Mouse (Mus musculus) MEL (cell line): ENCODE results near the gene Kcnab1. TPM values are rescaled to one million over a fixed set of nuclear protein-coding genes. Genes with fewer than 3 reads are reported as not detected.

Experiments
- DNase-seq: peaks from one replicate; pipeline ENCODE4 v3.0.0; 2011; ENCODE audit warnings: low read depth, low spot score
- H3K27ac ChIP-seq: 2 replicates; pipeline ENCODE4 v1.5.1; 2012; ENCODE audit warnings: low read depth, mild to moderate bottlenecking, control low read depth, low read length, moderate library complexity; ENCODE audit not compliant: control insufficient read depth
- H3K27me3 ChIP-seq, 2 experiments: fragments of 150-350 bp in 1 of 2; sonication (generic) in 1 of 2; 2 replicates each; pipeline ENCODE4 v1.6.1; 2012; ENCODE audit warnings: low read length in 2 of 2, mild to moderate bottlenecking in 2 of 2, improper control_type of control experiment in 1 of 2, moderate library complexity in 1 of 2; ENCODE audit not compliant: insufficient read depth in 2 of 2, control insufficient read depth in 1 of 2
- H3K36me3 ChIP-seq, 2 experiments: 2 replicates each; pipeline ENCODE4 v1.6.1; 2012 to 2014; ENCODE audit warnings: low read length in 2 of 2, improper control_type of control experiment in 1 of 2, inconsistent platforms in 1 of 2, mild to moderate bottlenecking in 1 of 2; ENCODE audit not compliant: insufficient read depth in 2 of 2, control insufficient read depth in 1 of 2
- H3K4me1 ChIP-seq, 2 experiments: fragments of 150-350 bp in 1 of 2; sonication (generic) in 1 of 2; 2 replicates each; pipeline ENCODE4 v1.6.1; 2012; ENCODE audit warnings: low read length in 2 of 2, improper control_type of control experiment in 1 of 2, mild to moderate bottlenecking in 1 of 2; ENCODE audit not compliant: insufficient read depth in 2 of 2, control insufficient read depth in 1 of 2
- H3K4me3 ChIP-seq, 2 experiments: fragments of 150-350 bp in 1 of 2; sonication (generic) in 1 of 2; 2 replicates each; pipeline ENCODE4 v1.5.1; 2012; ENCODE audit warnings: low read depth in 2 of 2, low read length in 2 of 2, mild to moderate bottlenecking in 2 of 2, moderate library complexity in 2 of 2, control low read depth in 1 of 2, improper control_type of control experiment in 1 of 2; ENCODE audit not compliant: control insufficient read depth in 1 of 2, insufficient read depth in 1 of 2
- H3K79me2 ChIP-seq: 2 replicates; pipeline ENCODE4 v1.6.1; 2012; ENCODE audit warnings: mild to moderate bottlenecking, low read length, moderate library complexity; ENCODE audit not compliant: control insufficient read depth, poor library complexity, insufficient read depth
- H3K9ac ChIP-seq: 2 replicates; pipeline ENCODE4 v1.6.1; 2012; ENCODE audit warnings: low read depth, mild to moderate bottlenecking, control low read depth, low read length, moderate library complexity; ENCODE audit not compliant: control insufficient read depth, poor library complexity, severe bottlenecking
- H3K9me3 ChIP-seq: fragments of 150-350 bp; sonication (generic); replicated peaks from 2 replicates; pipeline ENCODE4 v1.6.1; 2012; ENCODE audit warnings: mild to moderate bottlenecking, low read length, improper control_type of control experiment, moderate library complexity; ENCODE audit not compliant: insufficient read depth
- BHLHE40 ChIP-seq: IDR thresholded peaks from 2 replicates; pipeline ENCODE4 v1.6.1; 2012; ENCODE audit warnings: low read depth, mild to moderate bottlenecking, inconsistent platforms, low read length, improper control_type of control experiment, borderline replicate concordance
- CHD2 ChIP-seq: IDR thresholded peaks from 2 replicates; pipeline ENCODE4 v1.6.1; 2011; ENCODE audit warnings: low read length, improper control_type of control experiment
- ELF1 ChIP-seq: IDR thresholded peaks from 2 replicates; pipeline ENCODE4 v1.6.1; 2014; ENCODE audit warnings: low read depth, mild to moderate bottlenecking, inconsistent platforms, low read length, improper control_type of control experiment, moderate library complexity
- ETS1 ChIP-seq: IDR thresholded peaks from 2 replicates; pipeline ENCODE4 v1.6.1; 2012; ENCODE audit warnings: low read depth, mild to moderate bottlenecking, inconsistent platforms, low read length, improper control_type of control experiment, moderate library complexity
- GABPA ChIP-seq: IDR thresholded peaks from 2 replicates; pipeline ENCODE4 v1.6.1; 2012; ENCODE audit warnings: low read depth, mild to moderate bottlenecking, inconsistent platforms, low read length, improper control_type of control experiment, moderate library complexity
- JUND ChIP-seq: IDR thresholded peaks from 2 replicates; pipeline ENCODE4 v1.6.1; 2011; ENCODE audit warnings: low read depth, mild to moderate bottlenecking, improper control_type of control experiment, low read length
- MEF2A ChIP-seq: IDR thresholded peaks from 2 replicates; pipeline ENCODE4 v1.6.1; 2014; ENCODE audit warnings: low read depth, mild to moderate bottlenecking, inconsistent platforms, low read length, improper control_type of control experiment; ENCODE audit not compliant: poor library complexity, insufficient replicate concordance, severe bottlenecking; ENCODE audit errors: extremely low read depth
- MYB ChIP-seq: IDR thresholded peaks from 2 replicates; pipeline ENCODE4 v1.6.1; 2011; ENCODE audit warnings: mild to moderate bottlenecking, low read depth, low read length, improper control_type of control experiment
- NELFE ChIP-seq: IDR thresholded peaks from 2 replicates; pipeline ENCODE4 v1.6.1; 2011; ENCODE audit warnings: low read depth, low read length, improper control_type of control experiment
- NRF1 ChIP-seq: IDR thresholded peaks from 2 replicates; pipeline ENCODE4 v1.6.1; 2014; ENCODE audit warnings: low read depth, mild to moderate bottlenecking, inconsistent platforms, low read length, improper control_type of control experiment, moderate library complexity; ENCODE audit not compliant: poor library complexity, insufficient read depth, severe bottlenecking
- POLR2A ChIP-seq, 2 experiments: IDR thresholded peaks; 2 replicates each; pipeline ENCODE4 v1.6.1; 2011 to 2012; ENCODE audit warnings: low read length in 2 of 2, mild to moderate bottlenecking in 2 of 2, control low read depth in 1 of 2, improper control_type of control experiment in 1 of 2, low read depth in 1 of 2, moderate library complexity in 1 of 2; ENCODE audit not compliant: control insufficient read depth in 1 of 2, insufficient read depth in 1 of 2, poor library complexity in 1 of 2
- RAD21 ChIP-seq: IDR thresholded peaks from 2 replicates; pipeline ENCODE4 v1.6.1; 2011; ENCODE audit warnings: mild to moderate bottlenecking, low read depth, low read length, improper control_type of control experiment
- TAL1 ChIP-seq: IDR thresholded peaks from 2 replicates; pipeline ENCODE4 v1.6.1; 2012; ENCODE audit warnings: mild to moderate bottlenecking, inconsistent platforms, low read length, moderate library complexity, mixed read lengths
- UBTF ChIP-seq: IDR thresholded peaks from 2 replicates; pipeline ENCODE4 v1.6.1; 2012; ENCODE audit warnings: low read depth, mild to moderate bottlenecking, inconsistent platforms, low read length, improper control_type of control experiment, moderate library complexity, borderline replicate concordance; ENCODE audit not compliant: insufficient read depth
- USF1 ChIP-seq: IDR thresholded peaks from 2 replicates; pipeline ENCODE4 v1.6.1; 2014; ENCODE audit warnings: low read depth, mild to moderate bottlenecking, inconsistent platforms, low read length, improper control_type of control experiment, moderate library complexity
- USF2 ChIP-seq, 2 experiments: IDR thresholded peaks; 2 replicates each; pipeline ENCODE4 v1.6.1; 2011 to 2012; ENCODE audit warnings: improper control_type of control experiment in 2 of 2, low read length in 2 of 2, borderline replicate concordance in 1 of 2, inconsistent platforms in 1 of 2, low read depth in 1 of 2, mild to moderate bottlenecking in 1 of 2; ENCODE audit not compliant: insufficient read depth in 1 of 2
- ZKSCAN1 ChIP-seq: IDR thresholded peaks from 2 replicates; pipeline ENCODE4 v1.6.1; 2012; ENCODE audit warnings: low read depth, mild to moderate bottlenecking, inconsistent platforms, low read length, improper control_type of control experiment, moderate library complexity
- ZNF384 ChIP-seq: IDR thresholded peaks from 2 replicates; pipeline ENCODE4 v1.6.1; 2012; ENCODE audit warnings: low read depth, mild to moderate bottlenecking, inconsistent platforms, low read length, improper control_type of control experiment
- polyA plus RNA-seq, 2 experiments: library from polyadenylated mRNA; stranded (reverse) in 1 of 2; unstranded in 1 of 2; fragments of >175 nt in 1 of 2; fragments of >200 nt in 1 of 2; gene quantifications; 2 replicates each; pipeline versions ENCODE4 v1.2.1 to v1.2.4; 2012; ENCODE audit warnings: low replicate concordance in 2 of 2, low read depth in 1 of 2; ENCODE audit not compliant: insufficient read length in 2 of 2, insufficient read depth in 1 of 2, missing spikeins in 1 of 2
- total RNA-seq: library from RNA; depleted of rRNA; stranded (reverse); fragments of 300-350 nt; gene quantifications from 2 replicates; pipeline ENCODE4 v1.2.3, GENCODE M21; 2012

Gene Kcnab1
- total and polyA plus RNA-seq, 3 experiments: 0.06 to 0.08 TPM; not detected in 1

DNA sequence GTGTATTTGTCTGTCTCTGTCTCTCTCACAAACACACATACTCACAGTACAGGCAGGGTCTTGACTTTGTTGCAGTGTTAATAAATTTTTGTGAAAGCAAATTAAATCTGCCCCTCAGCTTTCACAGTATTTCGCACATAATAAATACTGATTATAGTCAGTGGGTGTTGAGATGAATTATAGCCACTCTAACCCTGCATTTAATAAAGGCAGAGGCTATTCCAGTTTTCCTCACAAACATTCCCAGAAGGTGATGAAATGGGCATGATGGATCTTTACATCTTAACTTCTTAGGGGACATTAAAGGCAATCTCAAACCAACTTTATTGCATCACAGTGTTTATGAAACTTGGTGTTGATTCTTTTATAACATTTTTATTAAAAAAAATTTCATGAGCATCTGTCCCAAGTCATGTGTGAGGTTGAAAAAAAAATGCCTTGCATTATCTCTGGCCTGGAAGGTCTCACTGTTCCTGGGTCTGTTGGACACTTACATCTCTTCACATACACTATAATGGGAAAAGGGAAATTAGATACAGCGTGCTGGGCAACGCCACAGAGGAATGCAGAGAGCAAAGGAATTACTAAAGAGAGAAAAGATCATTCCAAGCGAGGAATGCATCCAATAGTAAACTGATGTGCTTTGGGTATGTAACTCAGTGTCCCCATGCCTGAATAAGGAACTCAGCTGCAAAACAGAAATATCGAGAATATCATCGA, 95.3 kb downstream of the Kcnab1 start:
- H3K9me3 ChIP-seq: no peaks in the 10 kb centered on the region
- no peaks in the 10 kb centered on the region for H3K27me3 ChIP-seq
- no peaks in the 10 kb centered on the region for H3K4me1 ChIP-seq
- no peaks in the 10 kb centered on the region for H3K36me3 ChIP-seq
- no peak for TF ChIP-seq MEF2A
- no peak for TF ChIP-seq NRF1
- no peak for TF ChIP-seq ZKSCAN1
- TF ChIP-seq ETS1: no peak
- no peak for TF ChIP-seq BHLHE40
- no peak for DNase-seq
- H3K9ac ChIP-seq: no peak overlapping the region
- H3K27ac ChIP-seq: no peak overlapping the region
- no peak overlapping the region for H3K4me3 ChIP-seq
- no peaks in the 10 kb centered on the region for H3K79me2 ChIP-seq

DNA sequence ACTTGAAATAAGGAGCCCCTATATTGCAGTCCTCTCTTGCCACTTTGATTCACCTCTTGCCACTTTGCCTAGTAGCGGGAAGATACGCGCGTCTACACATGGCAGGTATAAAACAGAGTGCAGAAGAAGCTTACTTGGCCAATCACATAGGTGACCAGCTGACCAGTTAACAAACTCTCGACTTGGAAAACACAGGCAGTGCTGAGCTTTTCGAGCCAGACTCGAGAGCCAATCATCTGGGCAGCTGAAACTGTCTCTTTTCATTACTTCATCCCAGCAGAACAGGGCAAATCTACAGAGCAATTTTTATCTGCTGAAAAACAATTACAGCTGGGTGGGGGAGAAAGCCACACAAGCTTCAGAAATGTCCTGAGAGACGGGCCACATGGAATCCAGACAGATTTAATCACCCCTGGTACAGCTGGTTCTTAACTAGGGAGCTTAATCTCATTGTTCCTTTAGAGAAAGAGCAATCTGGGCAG, 96.4 kb downstream of the Kcnab1 start:
- no peak overlapping the region for H3K4me3 ChIP-seq
- H3K79me2 ChIP-seq: no peaks in the 10 kb centered on the region
- no peaks in the 10 kb centered on the region for H3K4me1 ChIP-seq
- TF ChIP-seq TAL1: no peak
- no peak for TF ChIP-seq USF1
- no peak for TF ChIP-seq NELFE
- TF ChIP-seq, all 39 proteins: peak for 0
- Histone ChIP-seq H3K27me3 (no peaks in the 10 kb centered on the region), H3K36me3 (no peaks in the 10 kb centered on the region), H3K27ac (no peak overlapping the region), H3K9ac (no peak overlapping the region), H3K9me3 (no peaks in the 10 kb centered on the region)
- no peak for DNase-seq

DNA sequence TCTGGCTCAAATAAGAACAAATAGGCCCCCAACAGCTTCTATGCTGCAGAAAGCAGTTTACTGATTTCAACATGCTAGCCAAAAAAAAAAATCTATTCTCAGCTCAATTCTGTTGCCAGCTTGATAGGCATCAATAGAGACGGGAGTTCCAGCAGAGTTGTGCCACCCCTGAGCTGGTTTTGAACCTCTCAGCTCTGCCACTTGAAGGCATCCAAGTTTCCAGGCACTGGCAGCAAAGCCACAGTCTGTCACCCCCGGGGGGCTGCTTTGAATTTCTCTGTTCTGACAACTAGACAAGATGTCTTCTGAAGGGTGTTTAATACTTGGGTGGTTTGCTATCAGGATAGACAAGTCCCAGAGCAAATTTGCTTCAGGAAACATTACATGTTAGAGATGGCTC, 104.5 kb downstream of the Kcnab1 start:
- no peaks in the 10 kb centered on the region for H3K36me3 ChIP-seq
- H3K9ac ChIP-seq: no peak overlapping the region
- H3K27me3 ChIP-seq: no peaks in the 10 kb centered on the region; a peak in 1 of 4 replicates
- no peak for DNase-seq
- no peaks in the 10 kb centered on the region for H3K79me2 ChIP-seq
- no peaks in the 10 kb centered on the region for H3K4me1 ChIP-seq
- no peak overlapping the region for H3K27ac ChIP-seq
- no peak overlapping the region for H3K4me3 ChIP-seq
- no peaks in the 10 kb centered on the region for H3K9me3 ChIP-seq
- TF ChIP-seq USF2 (IDR thresholded peaks at IDR 0.05; ENCODE audit: borderline replicate concordance in 1 of 2, insufficient read depth in 1 of 2, low read depth in 1 of 2, low read length in 2 of 2): no peak
- TF ChIP-seq RAD21: no peak
- TF ChIP-seq UBTF: no peak
- no peak for TF ChIP-seq JUND
- no peak for TF ChIP-seq GABPA
- TF ChIP-seq ZNF384: no peak
- TF ChIP-seq ZKSCAN1: no peak
- no peak for TF ChIP-seq POLR2A (IDR thresholded peaks at IDR 0.05; ENCODE audit: control insufficient read depth in 1 of 2, insufficient read depth in 1 of 2, low read depth in 1 of 2, low read length in 2 of 2, poor library complexity in 1 of 2)
- TF ChIP-seq BHLHE40: no peak
- TF ChIP-seq ELF1: no peak
- no peak for TF ChIP-seq USF1
- no peak for TF ChIP-seq CHD2
- TF ChIP-seq MYB: no peak
- TF ChIP-seq, all 39 proteins: peak for 0
